Mouse (Mus musculus) heart, postnatal 0 days (tissue): ENCODE results near the gene Tbx4.

ENCODE experiments used
- CTCF ChIP-seq: IDR thresholded peaks from 2 replicates; pipeline ENCODE4 v1.5.1; 2016; ENCODE audit warnings: antibody characterized with exemption, control low read depth, low read depth
- EP300 ChIP-seq: IDR thresholded peaks from 2 replicates; pipeline ENCODE4 v1.6.1; 2016; ENCODE audit warnings: antibody characterized with exemption, low read depth

GRCm38 (mm10) chr11:85876059-85876788 lies 10.0 kb upstream of the Tbx4 start:
- TF ChIP-seq CTCF (no peak), EP300 (no peak)
